Comparison of ENCODE assay signal across 10 mouse cellular contexts in the genomic region with DNA sequence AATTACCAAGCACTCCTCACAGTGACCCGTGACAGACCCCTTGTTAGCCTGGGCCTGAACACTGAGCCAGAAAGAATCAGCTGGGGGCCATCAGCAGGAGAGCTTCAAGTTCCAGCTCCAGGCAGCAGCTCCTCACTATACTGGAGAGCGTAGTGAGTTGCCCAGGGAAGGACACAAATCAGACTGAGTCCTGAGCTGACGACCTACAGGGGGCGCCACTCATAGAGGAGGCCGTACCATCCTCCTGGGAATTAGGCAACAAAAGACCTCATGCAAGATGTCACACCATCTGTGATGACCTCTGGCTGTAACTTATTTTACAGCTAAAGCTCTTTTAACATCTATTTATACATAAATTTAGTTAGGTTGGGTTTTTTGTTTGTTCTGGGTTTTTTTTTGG.
A peak's percentile ranks its signal among the peaks of the same experiment; 100 is the strongest.
DNase-seq lines count a peak whose midpoint lies in the region; ATAC-seq and TF ChIP-seq lines count a peak whose summit lies in the region.
"Had no signal": no experiment of that assay in that cellular context is flagged by ENCODE, and none has a peak within 500 bp of the region (broad histone marks: within the 10 kb centered on the region; RNA-seq: fewer than 3 reads in every experiment).

No protein-coding gene starts in this region.

- H3K9me3 ChIP-seq in forebrain, embryonic 15.5 days = no peaks in the 10 kb centered on the region
- H3K9me3 ChIP-seq in forebrain, embryonic 14.5 days (replicated peaks; ENCODE audit: control insufficient read depth, low read length) = no peaks in the 10 kb centered on the region
- no peaks in the 10 kb centered on the region for H3K9me3 ChIP-seq in midbrain, postnatal 0 days (ENCODE audit: low read length)
- no peaks in the 10 kb centered on the region for H3K9me3 ChIP-seq in midbrain, embryonic 14.5 days (ENCODE audit: control insufficient read depth, low read length)

- no peaks in the 10 kb centered on the region for H3K36me3 ChIP-seq in forebrain, embryonic 15.5 days
- no peaks in the 10 kb centered on the region for H3K36me3 ChIP-seq in forebrain, embryonic 14.5 days (ENCODE audit: control insufficient read depth, insufficient read depth, low read length)
- no peaks in the 10 kb centered on the region for H3K36me3 ChIP-seq in midbrain, postnatal 0 days (ENCODE audit: insufficient read depth, low read length)
- no peaks in the 10 kb centered on the region for H3K36me3 ChIP-seq in midbrain, embryonic 14.5 days (ENCODE audit: control insufficient read depth, insufficient read depth, low read length)
- no peaks in the 10 kb centered on the region for H3K36me3 ChIP-seq in small intestine, adult 2 months (ENCODE audit: control insufficient read depth, insufficient read depth, low read length)

- 65% methylated on average over 5 of the region's 5 CpGs for WGBS in forebrain, embryonic 15.5 days
- WGBS in forebrain, embryonic 14.5 days = 64% methylated on average over 5 of the region's 5 CpGs
- 62% methylated on average over 5 of the region's 5 CpGs for WGBS in midbrain, postnatal 0 days
- 68% methylated on average over 5 of the region's 5 CpGs for WGBS in midbrain, embryonic 14.5 days
- 75% methylated on average over 5 of the region's 5 CpGs for WGBS in small intestine, adult 2 months

- peaks cover 50% of the 10 kb centered on the region for H3K4me1 ChIP-seq in forebrain, embryonic 15.5 days
- peaks cover 22% of the 10 kb centered on the region for H3K4me1 ChIP-seq in forebrain, embryonic 14.5 days (ENCODE audit: control insufficient read depth, insufficient read depth, low read length)
- H3K4me1 ChIP-seq in midbrain, postnatal 0 days (ENCODE audit: insufficient read depth, low read length) = peaks cover 17% of the 10 kb centered on the region
- H3K4me1 ChIP-seq in midbrain, embryonic 14.5 days (ENCODE audit: control insufficient read depth, insufficient read depth, low read length) = peaks cover 34% of the 10 kb centered on the region
- H3K4me1 ChIP-seq in small intestine, adult 2 months (ENCODE audit: control insufficient read depth, insufficient read depth, insufficient read length, low read length) = peaks cover 3% of the 10 kb centered on the region; the same call in 1 of the 2 replicates

- TF ChIP-seq CTCF in midbrain, postnatal 0 days (IDR thresholded peaks at IDR 0.05) = peak; percentile 53
- TF ChIP-seq CTCF in small intestine, adult 2 months (IDR thresholded peaks at IDR 0.05; ENCODE audit: extremely low read depth, insufficient read length, insufficient replicate concordance, low read depth, low read length) = 0 out of 2 replicates have a peak, but pooled peaks have one; percentile 16

- intact Hi-C loops in gastrocnemius, postnatal 36 days (cut with DNase I) = no loop called here

- H3K4me3 ChIP-seq in forebrain, embryonic 15.5 days = no peak overlapping the region
- H3K4me3 ChIP-seq in forebrain, embryonic 14.5 days (ENCODE audit: low read depth, low read length) = no peak overlapping the region
- no peak overlapping the region for H3K4me3 ChIP-seq in midbrain, postnatal 0 days (ENCODE audit: low read depth, low read length)
- no peak overlapping the region for H3K4me3 ChIP-seq in midbrain, embryonic 14.5 days (replicated peaks; ENCODE audit: low read depth, low read length)
- H3K4me3 ChIP-seq in small intestine, adult 2 months (ENCODE audit: low read depth, low read length) = no peak overlapping the region

- H3K9ac ChIP-seq in forebrain, embryonic 15.5 days (replicated peaks) = no peak overlapping the region
- no peak overlapping the region for H3K9ac ChIP-seq in forebrain, embryonic 14.5 days (ENCODE audit: low read length)
- H3K9ac ChIP-seq in midbrain, postnatal 0 days (replicated peaks; ENCODE audit: low read length, poor library complexity, severe bottlenecking) = no peak overlapping the region
- no peak overlapping the region for H3K9ac ChIP-seq in midbrain, embryonic 14.5 days (replicated peaks; ENCODE audit: low read length)

- no peak overlapping the region for H3K4me2 ChIP-seq in forebrain, embryonic 15.5 days (replicated peaks)
- H3K4me2 ChIP-seq in forebrain, embryonic 14.5 days (ENCODE audit: low read length) = no peak overlapping the region
- no peak overlapping the region for H3K4me2 ChIP-seq in midbrain, postnatal 0 days (ENCODE audit: low read depth, low read length, poor library complexity, severe bottlenecking)
- no peak overlapping the region for H3K4me2 ChIP-seq in midbrain, embryonic 14.5 days (ENCODE audit: low read length)
- H3K4me2 ChIP-seq: midbrain, embryonic 11.5 days had no signal

- no peaks in the 10 kb centered on the region for H3K27me3 ChIP-seq in forebrain, embryonic 15.5 days
- no peaks in the 10 kb centered on the region for H3K27me3 ChIP-seq in forebrain, embryonic 14.5 days (replicated peaks; ENCODE audit: control insufficient read depth, insufficient read depth, low read length)
- H3K27me3 ChIP-seq in midbrain, postnatal 0 days (ENCODE audit: insufficient read depth, low read length) = no peaks in the 10 kb centered on the region
- H3K27me3 ChIP-seq in midbrain, embryonic 14.5 days (ENCODE audit: control insufficient read depth, insufficient read depth, low read length) = no peaks in the 10 kb centered on the region
- no peaks in the 10 kb centered on the region for H3K27me3 ChIP-seq in small intestine, adult 2 months (ENCODE audit: control insufficient read depth, insufficient read depth, low read length)

- H3K27ac ChIP-seq in forebrain, embryonic 15.5 days (replicated peaks) = 0 out of 2 replicates have a peak overlapping the region, but pooled peaks have one; percentile 64
- no peak overlapping the region for H3K27ac ChIP-seq in forebrain, embryonic 14.5 days (ENCODE audit: low read depth, low read length)
- no peak overlapping the region for H3K27ac ChIP-seq in midbrain, postnatal 0 days (ENCODE audit: low read depth, low read length)
- no peak overlapping the region for H3K27ac ChIP-seq in midbrain, embryonic 14.5 days (replicated peaks; ENCODE audit: low read depth, low read length)
- H3K27ac ChIP-seq in small intestine, adult 2 months (ENCODE audit: insufficient read depth, low read depth, low read length) = peak overlapping the region; percentile 70

- no peak for DNase-seq in forebrain, embryonic 14.5 days (ENCODE audit: low spot score)
- DNase-seq in midbrain, postnatal 0 days (ENCODE audit: low spot score) = no peak
- DNase-seq in midbrain, embryonic 14.5 days = no peak
- peak; percentile 59 for DNase-seq in R1 (ENCODE audit: low read depth, low spot score)
- no peak for DNase-seq in gastrocnemius, postnatal 36 days
- no peak for DNase-seq in layer of hippocampus, adult 11-12 months (ENCODE audit: low spot score)
- DNase-seq: kidney, postnatal 14 days had no signal

- ATAC-seq in forebrain, embryonic 15.5 days (replicated peaks) = no peak
- ATAC-seq in forebrain, embryonic 14.5 days = no peak
- ATAC-seq in midbrain, postnatal 0 days (ENCODE audit: low FRiP score) = no peak
- no peak for ATAC-seq in midbrain, embryonic 14.5 days (ENCODE audit: low FRiP score, low TSS enrichment)

- no peak for TF ChIP-seq POLR2A in small intestine, adult 2 months (IDR thresholded peaks at IDR 0.05; ENCODE audit: low read depth, low read length)

Comparison
In these comparisons a context has a peak if more than half of its experiments do, and no peak if none do; other contexts are left out.
1. H3K27ac ChIP-seq: peak in forebrain, embryonic 15.5 days (single experiment) and small intestine, adult 2 months (single experiment); none in forebrain, embryonic 14.5 days (single experiment), midbrain, postnatal 0 days (single experiment) and midbrain, embryonic 14.5 days (single experiment).